Mouse (Mus musculus): ENCODE measurements at regions not wholly inside any gene's neighbourhood (a gene's known extent, or its start where the extent isn't known, plus 50 kb on each side); places are given as distances from the start of the nearest gene placed in this dataset.

DNA sequence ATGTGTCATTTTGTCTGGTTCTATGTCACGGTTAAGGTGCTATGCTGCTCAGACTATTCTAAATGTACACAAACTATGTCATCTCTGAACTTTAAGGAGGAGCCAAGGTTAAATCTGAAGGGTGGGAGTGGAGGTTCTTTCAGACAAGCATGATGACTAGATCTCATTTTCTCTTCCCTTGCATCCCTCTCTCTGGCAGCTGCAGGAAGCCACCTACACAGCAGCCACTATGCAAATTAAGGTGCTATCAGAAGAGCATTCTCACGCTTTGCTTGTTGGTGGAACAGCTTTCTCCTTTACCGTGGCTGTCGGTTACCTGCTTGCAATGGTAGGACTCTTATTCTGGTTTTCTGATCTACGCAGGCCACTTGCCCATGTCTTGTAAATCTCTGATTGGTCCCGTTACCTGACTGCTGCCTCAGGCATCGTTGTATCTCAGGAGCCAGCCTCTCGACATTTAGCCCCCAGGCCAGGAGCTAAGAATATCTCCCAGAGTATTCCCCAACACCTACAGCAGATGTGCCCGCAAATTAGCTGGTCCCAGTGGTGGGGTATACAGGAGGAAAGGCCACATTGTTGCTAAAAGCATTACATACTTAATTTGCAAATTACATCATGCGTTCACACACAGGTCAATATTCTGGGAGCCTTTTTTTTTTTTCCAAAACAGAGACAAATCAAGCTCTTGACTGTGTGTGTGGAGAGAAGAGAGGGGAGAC is 192.6 kb downstream of the Emx2 start:
- DNase-seq, result no peak
- Histone ChIP-seq H3K27ac (ENCODE audit: control insufficient read depth, insufficient read depth, low read length) (no peak overlapping the region), H3K36me3 (ENCODE audit: control insufficient read depth, insufficient read depth, low read length) (no peaks in the 10 kb centered on the region), H3K27me3 (ENCODE audit: control insufficient read depth, insufficient read depth, low read length) (no peaks in the 10 kb centered on the region), H3K4me3 (ENCODE audit: control insufficient read depth, insufficient read depth, low read length) (no peak overlapping the region), H3K4me1 (replicated peaks; ENCODE audit: control insufficient read depth, insufficient read depth, low read length) (no peaks in the 10 kb centered on the region)
- TF ChIP-seq CTCF (IDR thresholded peaks at IDR 0.05; ENCODE audit: borderline replicate concordance, control insufficient read depth, extremely low read depth, insufficient read depth, low read length, poor library complexity) (no peak), POLR2A (IDR thresholded peaks at IDR 0.05; ENCODE audit: control insufficient read depth, extremely low read depth, insufficient read depth, low read length, poor library complexity) (no peak)
- 82% methylated on average over 10 of the region's 10 CpGs for WGBS

DNA sequence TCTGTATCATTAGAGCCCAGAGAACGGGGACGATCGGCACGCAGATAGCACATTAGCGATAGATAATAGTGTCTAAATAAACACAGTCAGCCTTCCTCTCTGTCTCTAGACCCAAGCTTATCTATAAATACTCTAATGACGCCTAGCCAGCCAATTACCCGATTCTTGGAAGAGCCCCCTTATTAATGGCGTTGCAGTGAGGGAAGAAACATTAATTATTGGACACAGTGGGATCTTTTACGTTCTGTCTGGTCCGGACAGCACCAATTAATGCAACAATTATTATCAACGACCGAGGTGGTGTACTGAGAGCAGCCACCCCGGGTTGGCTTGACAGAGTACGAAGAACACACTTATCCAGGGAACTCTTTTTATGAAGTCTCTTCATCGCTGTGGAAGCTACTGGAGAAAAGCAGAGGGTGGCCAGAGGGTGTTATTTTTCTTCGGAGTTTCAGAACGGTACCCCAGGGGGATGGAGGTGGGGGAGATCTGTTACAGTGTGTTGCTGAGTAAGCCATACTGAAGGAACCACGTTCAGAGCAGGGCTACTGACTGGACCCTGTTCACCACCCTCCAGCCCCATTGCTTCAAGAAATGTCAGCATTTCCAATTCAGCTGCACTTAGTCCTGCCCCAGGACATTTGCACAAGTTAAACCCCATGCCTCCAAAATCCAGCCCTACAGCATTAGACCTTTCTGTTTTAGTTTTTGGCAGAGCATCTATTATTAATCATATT is 195.6 kb downstream of the Emx2 start:
- TF ChIP-seq CTCF (IDR thresholded peaks at IDR 0.05; ENCODE audit: borderline replicate concordance, control insufficient read depth, extremely low read depth, insufficient read depth, low read length, poor library complexity) (no peak), POLR2A (IDR thresholded peaks at IDR 0.05; ENCODE audit: control insufficient read depth, extremely low read depth, insufficient read depth, low read length, poor library complexity) (no peak)
- Histone ChIP-seq H3K27ac (ENCODE audit: control insufficient read depth, insufficient read depth, low read length) (no peak overlapping the region), H3K27me3 (ENCODE audit: control insufficient read depth, insufficient read depth, low read length) (no peaks in the 10 kb centered on the region), H3K4me1 (replicated peaks; ENCODE audit: control insufficient read depth, insufficient read depth, low read length) (no peaks in the 10 kb centered on the region), H3K4me3 (ENCODE audit: control insufficient read depth, insufficient read depth, low read length) (no peak overlapping the region), H3K36me3 (ENCODE audit: control insufficient read depth, insufficient read depth, low read length) (no peaks in the 10 kb centered on the region)
- DNase-seq, result no peak
- 87% methylated on average over 18 of the region's 18 CpGs for WGBS

DNA sequence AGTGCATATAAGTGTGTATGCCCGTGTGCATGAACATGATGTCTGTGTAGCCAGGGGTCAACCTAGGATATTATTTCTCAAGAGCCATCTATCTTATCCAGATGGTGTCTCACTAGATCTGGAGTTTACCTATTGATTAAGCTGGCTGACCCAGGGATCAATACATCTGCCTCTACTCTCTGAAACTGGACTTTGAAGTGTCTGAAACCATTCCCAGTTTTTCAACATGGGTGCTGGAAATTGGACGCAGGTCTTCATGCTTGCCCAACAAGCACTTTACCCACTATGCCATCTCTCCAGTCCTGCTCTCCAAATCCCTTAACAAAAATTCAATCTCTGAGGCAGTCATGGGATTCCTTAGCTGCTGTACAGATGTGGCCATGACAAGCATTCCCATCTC is 197.1 kb downstream of the Emx2 start:
- TF ChIP-seq CTCF (IDR thresholded peaks at IDR 0.05; ENCODE audit: borderline replicate concordance, control insufficient read depth, extremely low read depth, insufficient read depth, low read length, poor library complexity) (no peak), POLR2A (IDR thresholded peaks at IDR 0.05; ENCODE audit: control insufficient read depth, extremely low read depth, insufficient read depth, low read length, poor library complexity) (no peak)
- H3K27me3 ChIP-seq (ENCODE audit: control insufficient read depth, insufficient read depth, low read length), result no peaks in the 10 kb centered on the region
- DNase-seq, result no peak
- H3K36me3 ChIP-seq (ENCODE audit: control insufficient read depth, insufficient read depth, low read length), result no peaks in the 10 kb centered on the region
- no peak overlapping the region for H3K4me3 ChIP-seq (ENCODE audit: control insufficient read depth, insufficient read depth, low read length)
- no peak overlapping the region for H3K27ac ChIP-seq (ENCODE audit: control insufficient read depth, insufficient read depth, low read length)
- no peaks in the 10 kb centered on the region for H3K4me1 ChIP-seq (replicated peaks; ENCODE audit: control insufficient read depth, insufficient read depth, low read length)
- WGBS, result 97% methylated on average over 2 of the region's 2 CpGs

DNA sequence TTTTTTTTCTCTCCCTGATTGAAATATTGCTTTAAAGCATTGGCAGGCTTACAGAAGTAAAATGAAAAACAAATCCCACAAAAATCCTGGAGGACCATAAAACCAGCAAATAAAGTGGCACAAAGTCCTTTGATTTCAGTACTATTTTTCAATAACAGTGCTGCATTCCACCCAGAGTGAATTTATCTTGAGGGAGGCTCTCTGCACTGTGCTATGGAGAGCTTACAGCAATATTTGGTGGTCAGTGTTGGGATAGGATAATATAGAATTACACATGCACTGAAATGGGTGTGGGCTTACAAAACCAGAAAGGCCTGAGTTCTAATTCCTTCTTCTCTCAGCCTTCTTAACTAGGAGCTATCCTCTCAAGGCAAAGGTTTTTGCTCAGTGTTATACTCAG is 211.6 kb downstream of the Emx2 start:
- no peak for TF ChIP-seq POLR2A (IDR thresholded peaks at IDR 0.05; ENCODE audit: control insufficient read depth, extremely low read depth, insufficient read depth, low read length, poor library complexity)
- TF ChIP-seq CTCF (IDR thresholded peaks at IDR 0.05; ENCODE audit: borderline replicate concordance, control insufficient read depth, extremely low read depth, insufficient read depth, low read length, poor library complexity), result no peak
- no peaks in the 10 kb centered on the region for H3K36me3 ChIP-seq (ENCODE audit: control insufficient read depth, insufficient read depth, low read length)
- H3K4me1 ChIP-seq (replicated peaks; ENCODE audit: control insufficient read depth, insufficient read depth, low read length), result no peaks in the 10 kb centered on the region
- H3K27ac ChIP-seq (ENCODE audit: control insufficient read depth, insufficient read depth, low read length), result no peak overlapping the region
- no peak for DNase-seq
- H3K27me3 ChIP-seq (ENCODE audit: control insufficient read depth, insufficient read depth, low read length), result no peaks in the 10 kb centered on the region
- no peak overlapping the region for H3K4me3 ChIP-seq (ENCODE audit: control insufficient read depth, insufficient read depth, low read length)

DNA sequence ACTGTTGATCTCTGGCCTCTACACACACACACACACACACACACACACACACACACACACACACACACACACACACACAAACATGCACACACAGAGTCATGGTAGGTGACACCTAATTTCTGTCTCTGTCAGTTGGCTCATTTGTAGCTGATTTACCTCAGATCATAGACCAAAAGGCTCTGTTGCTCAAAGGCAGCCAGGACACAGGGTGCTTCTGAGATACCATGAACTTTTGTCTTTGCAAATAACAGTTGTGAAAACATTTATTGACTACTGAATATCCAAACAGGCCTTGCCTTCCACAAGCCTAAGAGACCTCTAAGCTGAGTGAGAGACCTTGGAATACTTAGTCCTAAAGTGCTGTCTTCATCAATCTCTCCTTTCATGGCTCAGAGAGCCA is 215.4 kb downstream of the Emx2 start:
- no peaks in the 10 kb centered on the region for H3K27me3 ChIP-seq (ENCODE audit: control insufficient read depth, insufficient read depth, low read length)

DNA sequence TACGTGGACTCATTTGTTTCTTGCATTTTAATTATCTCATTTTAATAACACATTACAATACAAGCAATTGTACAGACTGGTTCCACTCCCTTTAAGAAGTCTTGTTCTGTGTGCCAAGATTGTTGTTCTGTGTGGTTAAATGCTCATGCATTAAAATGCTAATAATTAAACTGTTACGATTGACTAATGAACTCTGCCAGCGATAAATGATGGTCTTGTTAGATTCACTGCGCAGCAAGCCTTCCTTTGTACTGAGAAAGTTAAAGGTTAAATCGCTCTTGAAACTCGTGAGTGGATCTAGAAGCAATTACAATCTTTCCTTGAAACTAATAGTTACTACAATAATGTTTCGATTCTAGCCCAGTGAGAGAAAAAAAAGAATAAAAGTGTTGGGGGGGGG is 221.0 kb downstream of the Emx2 start:
- Histone ChIP-seq H3K27me3 (ENCODE audit: control insufficient read depth, insufficient read depth, low read length) (no peaks in the 10 kb centered on the region), H3K4me3 (ENCODE audit: control insufficient read depth, insufficient read depth, low read length) (no peak overlapping the region), H3K36me3 (ENCODE audit: control insufficient read depth, insufficient read depth, low read length) (no peaks in the 10 kb centered on the region), H3K27ac (ENCODE audit: control insufficient read depth, insufficient read depth, low read length) (no peak overlapping the region), H3K4me1 (replicated peaks; ENCODE audit: control insufficient read depth, insufficient read depth, low read length) (no peaks in the 10 kb centered on the region)
- TF ChIP-seq POLR2A (IDR thresholded peaks at IDR 0.05; ENCODE audit: control insufficient read depth, extremely low read depth, insufficient read depth, low read length, poor library complexity) (no peak), CTCF (IDR thresholded peaks at IDR 0.05; ENCODE audit: borderline replicate concordance, control insufficient read depth, extremely low read depth, insufficient read depth, low read length, poor library complexity) (no peak)
- 93% methylated on average over 7 of the region's 7 CpGs for WGBS
- no peak for DNase-seq

More for the DNA sequence above, 215.4 kb downstream of the Emx2 start:
- Histone ChIP-seq H3K36me3 (ENCODE audit: control insufficient read depth, insufficient read depth, low read length) (no peaks in the 10 kb centered on the region), H3K4me1 (replicated peaks; ENCODE audit: control insufficient read depth, insufficient read depth, low read length) (no peaks in the 10 kb centered on the region), H3K27ac (ENCODE audit: control insufficient read depth, insufficient read depth, low read length) (no peak overlapping the region), H3K4me3 (ENCODE audit: control insufficient read depth, insufficient read depth, low read length) (no peak overlapping the region)
- TF ChIP-seq CTCF (IDR thresholded peaks at IDR 0.05; ENCODE audit: borderline replicate concordance, control insufficient read depth, extremely low read depth, insufficient read depth, low read length, poor library complexity), result no peak
- TF ChIP-seq POLR2A (IDR thresholded peaks at IDR 0.05; ENCODE audit: control insufficient read depth, extremely low read depth, insufficient read depth, low read length, poor library complexity), result no peak
- DNase-seq, result no peak

Data from thymus, adult 2 months (tissue).